Mouse (Mus musculus): ENCODE data around the gene Serpina1e.

Serpina1e gene

GRCm38 (mm10) chr12:103958798-103959197 lies at the start of gene Serpina1e:
Gene Serpina1e, minus strand, starts transcription at chr12:103958975.
- no peak for DNase-seq (ENCODE audit: low spot score in 2 of 2)

GRCm38 (mm10) chr12:104004689-104005088 lies 45.9 kb upstream of the Serpina1e start:
- no peak for DNase-seq (ENCODE audit: low spot score in 2 of 2)

DNA sequence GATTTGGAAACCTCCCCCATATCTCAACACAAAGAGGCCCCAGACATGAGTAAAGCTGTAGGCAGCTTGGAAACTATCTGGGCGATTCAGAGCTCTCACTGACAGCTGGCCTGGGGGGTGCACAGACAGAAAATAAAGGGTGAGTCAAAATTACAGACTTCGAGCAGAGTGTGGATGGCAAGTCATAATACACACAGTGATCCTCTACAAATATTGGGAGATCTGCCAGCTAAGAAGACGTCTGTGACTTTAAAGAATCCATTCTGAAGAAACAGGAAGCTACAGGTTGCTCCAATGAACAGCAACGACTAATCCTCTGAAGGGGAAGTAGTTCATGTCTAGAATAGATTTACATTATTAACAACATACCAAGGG lies 44.5 kb upstream of the Serpina1e start:
- no peak for DNase-seq (ENCODE audit: low spot score in 2 of 2)

DNA sequence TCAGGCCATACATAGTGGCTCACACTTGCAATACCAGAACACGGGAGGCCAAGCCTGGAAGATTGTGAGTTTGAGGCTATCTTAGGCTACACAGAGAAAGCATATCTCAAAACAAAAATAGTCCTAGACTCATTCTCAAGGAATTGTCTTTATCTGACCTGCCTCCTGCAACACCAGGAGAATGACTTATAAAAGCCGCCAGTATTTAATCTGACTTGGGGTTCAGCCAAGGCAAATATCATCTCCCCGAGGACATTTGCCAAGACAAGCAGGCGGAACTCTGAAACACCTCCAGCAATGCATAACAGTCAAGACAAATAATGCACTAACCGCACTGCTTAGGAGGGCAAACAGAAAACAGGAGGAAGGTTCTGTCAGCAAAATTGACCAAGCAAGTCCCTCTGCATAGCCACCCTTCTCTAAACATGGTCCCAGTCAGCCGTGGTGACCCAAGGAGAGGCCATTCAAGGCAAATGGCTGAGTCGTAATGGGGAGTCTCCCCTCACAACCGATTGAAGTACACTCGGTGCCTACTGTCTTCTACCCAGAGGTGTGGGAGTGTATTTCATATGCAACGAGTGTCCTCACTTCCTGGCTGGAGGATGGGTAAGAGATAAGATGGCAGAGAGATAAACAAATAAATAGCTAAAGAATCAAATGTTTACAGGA lies 43.9 kb upstream of the Serpina1e start:
- peak in 1 of 2 experiments; percentile 33 for DNase-seq (ENCODE audit: low spot score in 2 of 2)

- DNase-seq (ENCODE audit: low spot score in 2 of 2): no peak
Measured at GRCm38 (mm10) chr12:104000594-104000993, 41.8 kb upstream of the Serpina1e start.

DNA sequence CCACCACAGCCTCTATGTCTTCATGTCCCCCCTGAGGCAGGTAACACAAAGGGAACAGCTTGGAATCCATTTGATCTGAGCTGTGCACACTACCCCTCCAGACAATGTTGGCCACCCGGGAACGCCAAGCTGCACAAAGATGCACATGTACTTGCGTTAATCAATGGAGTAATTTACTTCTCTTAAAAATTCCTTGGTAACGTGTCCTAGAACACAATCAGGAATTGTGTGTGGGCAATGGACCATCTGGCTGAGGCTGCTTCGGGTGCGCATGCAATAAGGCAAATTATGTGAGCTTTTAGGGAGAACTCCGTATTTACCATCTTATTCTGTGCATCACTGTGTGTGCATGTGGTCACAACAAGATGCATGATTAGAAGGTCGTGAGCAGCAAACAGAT lies 40.8 kb upstream of the Serpina1e start:
- DNase-seq (ENCODE audit: low spot score in 2 of 2): no peak

DNA sequence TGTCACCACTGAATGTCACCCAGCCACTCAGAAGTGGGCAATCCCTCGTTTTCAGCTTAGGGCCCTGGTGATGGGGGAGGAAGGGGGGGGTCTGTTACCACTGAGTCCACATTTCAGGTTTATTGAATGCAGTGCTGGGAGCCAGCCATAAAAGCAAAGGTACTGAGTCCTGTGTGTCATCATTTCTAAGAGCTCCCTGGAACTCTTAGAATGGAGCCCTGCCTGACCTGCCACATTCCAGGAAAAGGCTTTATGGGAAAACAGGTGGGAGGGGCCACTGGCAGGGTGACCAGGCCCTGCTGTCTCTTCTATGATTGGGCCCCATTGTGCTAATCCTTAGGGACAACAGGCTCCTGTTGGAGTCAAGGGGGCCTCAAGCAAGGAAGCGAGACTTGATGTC lies 37.7 kb upstream of the Serpina1e start:
- no peak for DNase-seq (ENCODE audit: low spot score in 2 of 2)

GRCm38 (mm10) chr12:103995292-103996072 lies 36.7 kb upstream of the Serpina1e start:
- DNase-seq (ENCODE audit: low spot score in 2 of 2): peak in 1 of 2 experiments; percentile 46

- DNase-seq (ENCODE audit: low spot score in 2 of 2): no peak
Measured at GRCm38 (mm10) chr12:103992945-103993344, 34.2 kb upstream of the Serpina1e start.

GRCm38 (mm10) chr12:103989857-103990256 lies 31.1 kb upstream of the Serpina1e start, which contains the start of gene Serpina11:
Gene Serpina11, minus strand, starts transcription at chr12:103989957.
- DNase-seq (ENCODE audit: low spot score in 2 of 2): no peak

- DNase-seq (ENCODE audit: low spot score in 2 of 2): no peak
Measured at GRCm38 (mm10) chr12:103989514-103989767, 30.7 kb upstream of the Serpina1e start.

DNA sequence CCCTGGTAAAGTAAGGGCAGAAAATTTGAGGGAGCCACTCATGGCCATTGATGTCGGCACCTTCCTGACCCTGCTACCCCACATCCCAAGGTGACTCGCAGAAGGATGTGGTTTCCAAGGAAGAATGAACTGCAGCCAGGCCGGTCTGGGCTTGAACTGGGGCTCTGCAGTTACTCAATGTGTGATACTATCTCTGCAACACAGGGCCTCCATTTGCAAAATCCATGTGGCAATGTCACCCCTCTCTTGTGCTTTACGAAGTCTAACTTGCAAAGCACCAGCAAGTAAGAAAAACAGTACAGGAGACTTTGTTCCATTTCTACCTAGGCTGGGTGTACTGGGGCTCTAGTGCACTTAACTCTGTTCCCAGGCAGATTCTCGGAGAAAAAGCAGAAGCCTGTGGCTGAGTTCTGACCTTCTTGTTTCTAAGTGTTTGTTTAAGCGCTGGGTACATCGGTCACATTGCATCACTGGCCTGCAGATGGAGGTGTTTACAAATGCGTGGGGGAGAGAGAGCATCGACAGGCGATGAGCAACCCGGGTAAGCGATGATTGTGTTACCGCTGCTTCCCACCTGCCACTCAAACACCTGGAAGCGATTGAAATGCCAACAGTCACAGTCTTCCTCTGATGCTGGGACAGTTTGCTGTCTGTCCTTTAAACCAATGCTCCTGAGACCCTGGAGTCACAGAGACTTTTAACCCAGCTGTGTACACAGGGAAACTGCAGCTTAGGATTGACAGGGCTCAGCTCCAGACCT lies 30.2 kb upstream of the Serpina1e start:
- DNase-seq (ENCODE audit: low spot score in 2 of 2): no peak

GRCm38 (mm10) chr12:103985868-103986267 lies 27.1 kb upstream of the Serpina1e start:
- no peak for DNase-seq (ENCODE audit: low spot score in 2 of 2)

DNA sequence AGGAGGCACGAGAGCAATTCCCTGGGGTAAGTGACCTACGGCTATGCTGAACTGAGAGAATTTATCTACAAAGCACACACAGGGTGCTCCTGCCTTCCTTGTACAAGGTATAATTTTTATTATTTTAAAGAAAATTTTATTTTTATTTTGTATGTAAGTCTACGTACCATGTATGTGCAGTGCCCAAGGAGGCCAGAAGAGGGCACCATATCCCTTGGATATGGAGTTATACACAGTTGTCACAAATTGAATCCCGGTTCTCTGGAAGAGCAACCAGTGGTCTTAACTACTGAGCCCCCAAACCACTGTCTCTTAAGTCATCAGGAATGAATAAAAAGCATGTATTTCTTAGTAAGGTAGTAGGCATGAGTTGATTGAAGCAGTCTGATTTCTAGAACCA lies 26.2 kb upstream of the Serpina1e start:
- DNase-seq (ENCODE audit: low spot score in 2 of 2): no peak

DNA sequence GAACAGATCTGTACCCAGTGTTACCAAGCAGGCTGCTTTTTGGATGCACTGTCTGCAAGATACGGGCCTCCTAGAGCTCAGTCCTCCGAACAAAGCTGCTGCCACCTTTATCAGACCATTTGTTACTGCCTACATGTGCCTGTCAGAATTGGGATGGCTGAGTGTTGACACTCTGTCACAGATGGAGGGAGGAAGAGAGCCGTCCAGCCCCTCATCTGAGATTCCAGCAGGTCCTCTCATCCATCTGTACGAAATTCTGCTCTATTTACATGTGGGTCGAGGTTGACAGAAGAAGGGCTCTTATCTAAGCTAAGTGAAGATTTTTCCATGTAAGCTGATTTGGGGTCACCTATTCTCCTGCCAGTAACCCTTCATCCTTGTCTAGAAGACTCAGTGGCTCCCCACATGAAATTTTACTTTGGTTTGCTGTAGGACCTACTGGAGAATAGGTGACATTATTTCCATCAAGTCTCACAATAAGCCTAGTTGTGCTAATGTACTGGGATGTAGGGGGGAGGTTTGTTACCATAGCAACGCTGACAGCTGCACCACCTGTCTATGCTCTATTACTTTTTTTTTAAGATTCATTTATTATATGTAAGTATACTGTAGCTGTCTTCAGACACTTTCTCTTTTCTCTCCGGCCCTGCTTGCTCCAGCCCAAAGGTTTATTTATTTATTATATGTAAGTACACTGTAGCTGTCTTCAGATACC lies 23.0 kb upstream of the Serpina1e start:
- no peak for DNase-seq (ENCODE audit: low spot score in 2 of 2)

DNA sequence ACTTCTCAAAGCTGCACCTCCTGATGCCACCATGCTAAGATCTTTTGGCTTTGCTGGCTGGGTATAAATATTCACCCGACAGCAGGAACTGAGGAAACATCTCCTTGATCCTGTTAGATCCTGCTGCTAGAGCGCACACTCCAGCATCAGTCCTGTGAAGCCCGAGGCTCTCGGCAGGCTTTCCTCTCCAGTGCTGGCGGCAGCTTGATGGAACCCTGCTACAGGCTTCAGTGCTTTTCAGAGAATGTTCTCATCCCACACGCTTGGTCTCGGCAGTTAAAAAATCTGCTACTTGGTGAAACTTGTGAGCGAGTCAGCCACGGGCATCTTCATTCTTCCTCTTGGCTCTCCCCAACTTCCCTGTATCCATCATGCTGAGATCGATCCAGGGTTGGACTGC lies 19.5 kb upstream of the Serpina1e start:
- DNase-seq (ENCODE audit: low spot score in 2 of 2): no peak

DNA sequence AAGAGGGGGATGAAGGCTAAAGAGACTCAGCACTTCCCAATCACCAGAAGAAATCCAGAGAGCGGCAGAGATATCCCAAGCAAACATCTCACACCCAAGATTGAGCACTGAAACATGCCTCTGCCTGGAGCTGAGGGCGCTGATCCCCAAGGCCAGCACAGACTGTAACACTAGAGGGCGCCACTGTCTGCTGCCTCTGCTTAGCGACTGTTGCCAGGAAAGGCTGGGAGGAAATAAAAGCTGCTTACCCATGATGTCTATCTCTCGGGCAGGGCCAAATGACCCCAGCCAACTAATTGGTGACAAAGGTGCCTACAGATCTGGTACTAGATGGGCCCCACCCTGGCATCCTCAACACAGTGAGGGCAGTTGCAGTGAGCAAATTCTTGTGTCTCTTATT lies 19.1 kb upstream of the Serpina1e start:
- DNase-seq (ENCODE audit: low spot score in 2 of 2): peak in 1 of 2 experiments; percentile 25

GRCm38 (mm10) chr12:103977060-103977459 lies 18.3 kb upstream of the Serpina1e start:
- DNase-seq (ENCODE audit: low spot score in 2 of 2): no peak

DNA sequence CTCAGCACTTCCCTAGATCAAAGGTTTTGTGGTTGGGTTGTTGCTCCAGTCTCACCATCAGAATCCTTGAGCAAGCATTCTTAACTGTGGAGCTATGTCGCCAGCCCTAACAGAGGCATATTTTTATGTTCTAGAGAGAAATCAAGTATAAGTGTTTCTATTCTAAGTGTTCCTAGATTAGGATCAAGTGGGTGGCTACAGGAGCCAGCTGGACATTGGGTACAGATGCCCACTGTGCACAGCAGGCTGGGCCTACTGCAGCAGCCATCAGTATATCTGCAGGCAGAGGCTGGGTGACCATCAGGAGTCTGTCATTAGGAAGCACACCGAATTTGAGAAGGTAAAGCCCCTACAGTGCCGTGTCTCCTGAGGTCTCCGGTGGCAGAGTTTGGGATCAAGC lies 12.3 kb upstream of the Serpina1e start:
- no peak for DNase-seq (ENCODE audit: low spot score in 2 of 2)

DNA sequence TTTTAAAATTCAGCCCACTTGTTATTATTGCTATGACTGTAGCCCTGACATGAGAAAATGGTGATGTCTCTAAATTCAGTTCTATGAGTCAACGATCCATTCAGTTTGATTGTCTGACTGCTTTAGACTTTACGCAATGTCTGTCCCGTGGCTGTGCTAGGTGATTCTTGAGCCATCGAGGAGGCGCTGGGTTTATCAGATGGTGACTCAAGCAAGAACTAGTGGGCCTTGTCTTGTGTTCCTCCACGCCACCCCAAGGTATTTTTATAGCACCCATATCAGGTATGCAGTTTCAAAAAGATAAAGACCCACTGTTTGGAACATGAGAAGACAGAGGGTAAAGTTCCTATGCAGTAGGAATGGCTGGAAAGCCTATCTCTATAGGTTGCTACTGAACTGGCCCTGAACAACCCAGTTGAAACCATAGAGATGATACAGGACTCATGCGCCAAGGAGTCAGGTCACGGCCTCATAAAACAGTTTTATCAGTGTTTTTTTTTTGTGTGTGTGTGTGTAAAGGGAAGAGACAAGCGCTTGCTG lies 10.9 kb upstream of the Serpina1e start:
- DNase-seq (ENCODE audit: low spot score in 2 of 2): no peak

- DNase-seq (ENCODE audit: low spot score in 2 of 2): no peak
Measured at GRCm38 (mm10) chr12:103966761-103967160, 8.0 kb upstream of the Serpina1e start.

DNA sequence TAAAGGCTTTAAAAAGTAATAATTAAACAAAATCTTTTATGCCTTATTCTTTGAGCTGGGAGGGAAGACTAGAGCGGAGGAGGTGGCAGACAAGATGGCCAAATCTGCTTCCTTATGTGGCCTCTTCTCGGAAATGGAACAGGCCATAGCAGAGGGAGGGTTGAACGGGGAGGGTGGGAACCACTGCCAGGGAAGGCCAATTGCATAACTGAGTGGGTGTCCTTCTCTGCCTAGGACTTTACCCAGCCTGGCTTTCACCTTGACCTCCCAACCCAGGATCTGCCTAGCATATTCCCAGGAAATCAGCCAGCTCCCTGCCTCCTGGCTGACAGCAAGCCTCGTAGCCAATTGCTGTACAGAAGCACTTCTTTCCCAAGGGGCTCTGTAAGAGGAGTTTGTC lies 4.5 kb upstream of the Serpina1e start:
- DNase-seq (ENCODE audit: low spot score in 2 of 2): no peak

All from urinary bladder, postnatal 4 days (tissue).